Mouse (Mus musculus): ENCODE measurements around the gene Ccdc3.
A peak's percentile ranks its signal among the peaks of the same experiment; 100 is the strongest.

Gene Ccdc3

DNA sequence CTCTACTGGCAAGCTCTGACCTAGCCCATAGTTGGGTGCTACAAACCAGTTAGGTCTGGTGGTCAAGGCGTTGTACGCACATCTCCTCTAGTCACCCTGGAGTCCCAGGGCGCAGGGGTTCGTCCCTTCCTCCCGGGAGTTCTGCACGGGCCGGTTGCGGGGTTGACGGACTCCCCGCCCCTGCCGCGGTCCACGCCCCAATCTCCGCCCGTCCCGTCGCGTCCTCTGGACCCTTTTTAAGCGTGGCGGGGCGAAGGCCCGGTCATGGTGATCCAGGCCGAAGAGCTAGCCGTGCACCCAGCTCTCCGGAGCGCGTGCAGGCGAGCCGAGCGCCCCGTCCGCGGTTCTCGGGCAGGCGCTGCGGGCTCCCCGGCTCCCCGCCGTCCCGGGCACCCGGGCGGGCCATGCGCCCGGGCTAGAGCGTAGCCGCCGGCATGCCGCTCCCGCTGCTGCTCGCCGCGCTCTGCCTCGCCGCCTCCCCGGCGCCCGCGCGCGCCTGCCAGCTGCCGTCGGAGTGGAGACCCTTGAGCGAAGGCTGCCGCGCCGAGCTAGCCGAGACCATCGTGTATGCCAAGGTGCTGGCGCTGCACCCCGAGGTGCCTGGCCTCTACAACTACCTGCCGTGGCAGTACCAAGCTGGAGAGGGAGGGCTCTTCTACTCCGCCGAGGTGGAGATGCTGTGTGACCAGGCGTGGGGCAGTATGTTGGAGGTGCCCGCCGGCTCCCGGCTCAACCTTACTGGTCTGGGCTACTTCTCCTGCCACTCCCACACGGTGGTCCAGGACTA lies at the start of gene Ccdc3:
Ccdc3 (plus strand) TSS at position 277 of the 787 bp plus-strand sequence.
- DNase-seq (ENCODE audit: low read depth), result no peak

DNA sequence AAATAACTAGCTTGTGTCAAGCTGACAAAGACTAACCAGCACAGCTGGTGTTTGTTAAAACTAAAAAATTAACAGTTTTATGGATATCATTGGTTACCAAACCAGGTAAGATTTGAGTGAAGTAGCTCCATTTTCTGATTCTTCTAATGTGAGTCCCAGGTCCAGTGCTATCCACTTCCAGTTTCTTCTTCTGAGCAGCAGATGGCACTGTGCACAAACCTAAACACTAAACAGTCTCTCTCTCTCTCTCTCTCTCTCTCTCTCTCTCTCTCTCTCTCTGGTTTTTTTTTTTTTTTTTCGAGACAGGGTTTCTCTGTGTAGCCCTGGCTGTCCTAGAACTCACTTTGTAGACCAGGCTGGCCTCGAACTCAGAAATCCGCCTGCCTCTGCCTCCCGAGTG lies 47.2 kb upstream of the Ccdc3 start:
- peak; percentile 10 for DNase-seq (ENCODE audit: low read depth)

DNA sequence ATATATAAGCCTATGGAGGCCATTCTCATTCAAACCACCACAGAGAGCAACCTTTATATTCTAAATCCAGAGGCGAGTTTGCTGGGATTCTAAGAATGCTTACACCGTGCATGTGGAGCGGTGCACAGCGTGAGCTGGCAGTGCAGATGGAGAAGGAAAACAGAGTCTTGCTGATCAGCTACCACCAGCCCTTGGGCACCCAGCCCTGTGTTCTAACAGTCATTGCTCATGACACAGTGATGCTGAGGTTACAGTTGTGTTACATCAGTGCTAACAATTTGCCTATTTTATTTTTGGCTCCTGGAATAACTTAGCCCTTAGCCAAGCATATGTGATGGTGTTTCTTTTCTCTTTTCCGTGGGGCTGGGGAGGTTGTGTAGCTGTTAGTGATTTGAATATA lies 42.7 kb upstream of the Ccdc3 start:
- DNase-seq (ENCODE audit: low read depth), result no peak

DNA sequence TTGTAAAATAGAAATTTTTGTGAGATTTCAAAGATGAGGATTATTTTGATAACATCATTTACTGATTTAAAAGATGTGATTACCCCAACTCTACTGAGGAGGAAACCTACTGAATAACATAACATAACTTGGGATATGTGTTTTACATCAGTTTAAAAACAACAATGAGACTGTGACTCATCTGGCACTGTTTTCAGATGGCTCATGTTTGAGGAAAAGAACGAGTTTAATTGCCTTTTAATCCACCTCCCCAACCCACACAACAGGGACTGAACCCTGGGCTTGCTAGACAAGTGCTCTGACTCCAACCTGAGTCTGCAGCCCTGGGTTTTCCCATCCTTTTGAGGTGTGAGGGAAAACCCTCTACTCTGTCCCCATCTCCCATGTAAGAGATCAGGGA lies 42.3 kb upstream of the Ccdc3 start:
- DNase-seq (ENCODE audit: low read depth), result no peak

DNA sequence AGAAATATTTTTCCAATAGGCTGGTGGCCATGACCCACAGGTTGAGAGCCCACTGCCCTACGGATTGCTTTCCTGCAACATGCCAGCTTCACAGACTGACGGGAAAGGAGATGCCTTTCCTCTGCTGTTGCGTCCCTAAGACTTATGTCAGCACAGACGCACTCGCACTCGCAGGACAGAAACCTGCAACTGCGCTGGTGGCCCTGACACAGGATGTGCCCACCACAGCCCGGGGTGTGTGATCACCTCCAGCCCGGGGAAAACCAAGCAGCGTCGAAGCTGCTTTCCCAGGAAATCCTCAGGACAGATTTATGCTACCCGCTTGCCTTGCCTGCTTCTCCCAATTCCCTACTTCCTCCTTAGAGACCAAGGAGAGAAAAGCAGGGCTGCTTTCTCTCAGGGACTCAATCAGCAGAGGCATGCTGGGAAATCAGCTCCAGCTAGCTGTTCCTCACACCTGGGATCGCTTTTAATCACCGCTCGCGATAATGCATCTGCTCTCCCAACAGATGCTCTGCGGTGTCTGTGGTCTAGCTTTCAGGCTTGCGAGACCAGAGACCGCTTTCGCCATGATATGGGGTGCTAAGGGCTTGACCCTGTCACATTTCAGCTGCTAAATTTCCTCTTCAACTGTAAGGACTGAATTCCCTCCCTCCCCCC lies 39.7 kb upstream of the Ccdc3 start:
- no peak for DNase-seq (ENCODE audit: low read depth)

DNA sequence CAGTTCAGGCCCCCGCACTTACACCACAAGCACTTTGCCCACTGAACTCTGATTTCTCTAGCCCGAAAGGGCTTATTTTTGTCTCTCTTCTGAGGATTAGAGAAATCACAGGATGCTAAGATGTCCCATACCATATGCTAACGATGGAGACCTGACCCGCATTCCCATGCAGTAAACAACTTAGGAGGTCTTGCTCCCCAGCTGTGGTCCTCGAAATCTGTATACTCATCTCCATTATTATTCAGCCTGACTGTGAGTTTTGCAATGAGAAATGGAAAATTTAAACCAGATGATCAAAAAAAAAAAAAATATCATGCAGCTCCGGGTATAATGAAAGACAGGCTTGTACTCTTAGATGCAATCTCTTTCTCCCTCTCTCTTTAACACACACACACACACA lies 38.4 kb upstream of the Ccdc3 start:
- DNase-seq (ENCODE audit: low read depth), result no peak

DNA sequence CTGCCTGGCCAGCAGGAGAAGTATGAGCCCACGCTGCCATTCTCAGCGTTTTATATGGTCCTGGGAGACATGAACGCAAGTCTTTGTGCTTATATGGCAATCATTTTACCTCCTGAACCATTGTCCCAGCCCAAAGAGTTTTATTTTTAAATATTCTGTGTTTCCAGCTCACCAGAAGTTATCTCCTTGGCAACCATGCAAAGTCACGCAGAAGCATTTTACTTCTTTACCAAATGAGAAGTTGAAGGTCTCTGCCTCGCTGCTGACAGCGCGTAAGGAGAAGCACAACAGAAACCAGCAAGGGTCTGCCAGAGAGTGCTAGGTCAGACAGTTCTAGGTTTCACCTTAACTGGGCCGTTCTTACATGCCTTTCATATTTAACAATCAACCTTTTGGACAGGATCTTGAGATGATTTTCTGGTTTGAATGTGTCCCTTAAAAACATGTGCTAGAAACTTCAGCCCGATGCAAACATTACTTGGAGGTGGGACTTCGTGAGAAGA lies 35.8 kb upstream of the Ccdc3 start:
- no peak for DNase-seq (ENCODE audit: low read depth)

DNA sequence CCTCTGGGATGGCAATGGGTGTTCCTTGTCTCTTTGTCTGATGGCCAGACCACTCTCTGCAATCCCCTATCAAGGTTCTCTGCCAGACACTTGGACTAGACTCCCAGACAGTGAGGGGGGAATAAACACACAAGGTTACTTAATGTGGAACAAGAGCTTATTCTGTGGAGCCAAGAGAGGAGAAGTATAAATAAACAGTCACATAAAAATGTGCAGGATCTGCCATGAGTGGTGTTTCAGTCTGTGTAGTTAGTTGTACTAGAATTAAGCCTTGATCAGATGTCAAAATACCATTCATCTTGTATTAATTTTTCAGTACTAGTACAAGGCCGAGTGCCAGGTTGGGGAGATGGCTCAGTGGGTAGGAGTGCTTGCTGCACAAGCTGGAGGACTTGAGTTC lies 34.7 kb upstream of the Ccdc3 start:
- DNase-seq (ENCODE audit: low read depth), result no peak

DNA sequence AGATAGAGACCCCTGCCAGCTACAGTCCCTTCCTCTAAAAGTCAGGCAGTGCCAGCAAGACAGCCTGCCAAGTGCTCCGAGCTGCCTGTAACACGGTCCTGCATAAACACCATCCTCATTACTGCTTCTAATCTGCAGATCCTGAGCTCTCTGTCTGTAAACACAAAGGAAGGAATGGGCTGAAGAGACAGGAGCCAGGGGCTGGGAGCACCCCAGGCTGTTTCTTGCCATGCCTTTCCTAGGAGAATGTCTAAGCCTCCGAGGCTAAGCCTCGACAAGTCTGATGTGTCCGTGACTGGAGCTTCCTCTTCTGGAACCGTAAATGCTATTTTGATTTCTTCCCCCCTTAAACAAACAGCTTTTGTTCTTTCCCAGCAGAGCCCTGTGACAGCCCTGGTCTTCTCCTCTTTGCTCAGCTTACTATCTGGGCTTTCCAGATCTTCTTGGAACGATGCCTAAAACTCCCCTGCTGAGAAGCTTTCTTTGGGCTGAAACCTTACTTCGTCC lies 24.7 kb upstream of the Ccdc3 start:
- no peak for DNase-seq (ENCODE audit: low read depth)

DNA sequence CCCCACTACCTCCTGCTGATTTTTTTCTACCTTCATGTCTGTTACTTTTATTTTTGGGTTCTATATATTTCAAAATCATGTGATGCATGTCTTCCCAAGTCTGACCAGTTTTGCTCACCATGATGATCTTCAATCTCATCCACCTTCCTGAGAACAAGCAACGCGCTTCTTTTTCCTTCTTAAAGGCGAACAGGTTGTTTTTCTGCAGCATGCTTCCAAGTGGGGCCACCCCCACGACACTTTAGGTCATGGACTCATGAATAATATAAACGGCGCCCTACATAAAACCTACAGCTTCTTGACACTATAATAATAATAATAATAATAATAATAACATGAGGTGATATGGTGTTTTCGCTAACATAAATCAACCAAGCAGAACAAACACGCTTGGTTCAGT lies 23.2 kb upstream of the Ccdc3 start:
- DNase-seq (ENCODE audit: low read depth), result no peak

DNA sequence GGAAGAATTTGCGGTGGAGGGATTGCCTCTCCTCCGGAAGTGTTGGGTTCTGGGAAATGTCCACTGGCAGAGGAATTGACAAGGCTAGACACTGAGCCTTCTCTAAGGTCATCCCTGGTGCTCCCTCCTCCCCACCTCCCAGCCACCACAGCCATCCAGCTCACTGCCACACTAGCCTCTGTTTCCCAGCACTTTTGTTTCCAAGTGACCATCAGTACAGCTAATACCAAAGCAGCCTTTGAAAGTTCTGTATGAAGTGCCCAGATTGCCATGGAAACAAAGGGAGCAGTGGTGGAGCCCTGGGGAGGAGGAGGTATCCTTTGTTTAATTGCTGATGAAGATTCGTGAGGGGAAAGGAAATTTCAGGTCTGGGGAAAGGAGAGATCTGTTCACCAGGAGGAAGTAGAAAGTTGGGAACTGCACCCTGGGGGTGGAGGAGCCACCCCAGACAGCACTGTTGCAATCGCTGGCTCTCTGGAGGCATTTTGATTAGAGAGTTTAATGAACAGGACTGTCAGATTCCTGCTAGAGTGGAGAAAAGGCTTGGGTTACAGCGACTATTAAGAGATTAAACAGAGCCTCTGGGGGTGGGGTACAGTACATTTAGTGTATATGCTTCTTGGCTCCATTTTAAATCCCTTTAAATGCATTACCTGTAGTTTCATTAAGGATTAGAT lies 20.6 kb upstream of the Ccdc3 start:
- no peak for DNase-seq (ENCODE audit: low read depth)

DNA sequence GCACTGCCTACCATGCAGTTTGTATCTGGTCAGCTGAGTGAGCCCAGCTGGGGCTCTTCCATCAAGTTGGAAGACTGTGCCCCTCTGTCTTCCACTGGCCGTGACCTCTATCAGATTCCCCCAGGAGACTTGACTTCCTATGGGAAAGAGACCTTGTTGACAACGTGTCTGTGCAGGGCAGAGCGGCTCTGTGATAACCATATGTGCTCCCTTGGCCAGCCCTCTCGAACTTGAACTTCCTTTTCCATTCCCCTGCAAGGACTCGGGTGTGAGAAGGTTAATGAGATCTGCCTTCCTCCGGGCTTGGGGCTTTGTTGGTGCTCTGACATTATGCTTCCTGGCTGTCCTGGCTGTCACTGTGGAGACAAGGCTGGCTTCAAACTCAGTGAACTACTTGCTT lies 12.1 kb upstream of the Ccdc3 start:
- DNase-seq (ENCODE audit: low read depth), result no peak

DNA sequence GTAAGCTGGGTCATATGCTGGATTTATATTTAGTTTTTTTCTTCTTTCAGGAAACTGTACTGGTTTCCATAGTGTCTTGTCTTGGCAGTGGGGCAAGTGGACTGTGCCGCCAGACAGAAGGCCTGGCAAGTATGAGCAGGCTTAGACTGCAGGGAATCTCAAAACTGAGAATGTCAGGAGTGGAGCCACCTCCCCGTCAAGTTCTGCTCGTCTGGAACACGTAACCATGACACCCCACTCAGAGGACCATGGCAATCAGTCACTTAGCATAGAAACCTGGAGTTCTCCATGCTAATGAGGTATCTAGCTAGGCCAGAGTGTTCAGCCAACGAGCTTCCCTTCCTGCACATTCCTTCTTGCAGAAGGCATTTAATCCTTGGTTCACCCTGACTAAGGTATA lies 10.2 kb upstream of the Ccdc3 start:
- DNase-seq (ENCODE audit: low read depth), result no peak

DNA sequence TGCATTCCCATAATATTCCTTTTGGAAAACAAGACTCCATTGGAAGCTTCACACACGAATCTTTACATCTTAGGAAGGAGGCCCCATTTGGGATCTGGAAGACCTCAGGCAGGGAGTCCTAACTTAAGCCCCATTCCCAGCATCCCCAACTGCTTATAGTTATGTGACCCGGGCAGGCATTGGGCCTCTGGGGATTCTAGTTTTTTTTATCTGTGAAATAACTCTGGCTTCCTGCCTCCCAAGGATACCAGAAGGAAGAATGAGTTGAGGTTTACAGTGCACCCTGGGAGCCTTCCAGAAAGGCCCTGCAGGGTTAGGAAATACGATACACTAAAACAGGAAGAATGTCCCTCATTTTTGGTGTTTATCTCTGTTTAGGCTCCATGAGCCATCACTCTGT lies 8.5 kb upstream of the Ccdc3 start:
- no peak for DNase-seq (ENCODE audit: low read depth)

DNA sequence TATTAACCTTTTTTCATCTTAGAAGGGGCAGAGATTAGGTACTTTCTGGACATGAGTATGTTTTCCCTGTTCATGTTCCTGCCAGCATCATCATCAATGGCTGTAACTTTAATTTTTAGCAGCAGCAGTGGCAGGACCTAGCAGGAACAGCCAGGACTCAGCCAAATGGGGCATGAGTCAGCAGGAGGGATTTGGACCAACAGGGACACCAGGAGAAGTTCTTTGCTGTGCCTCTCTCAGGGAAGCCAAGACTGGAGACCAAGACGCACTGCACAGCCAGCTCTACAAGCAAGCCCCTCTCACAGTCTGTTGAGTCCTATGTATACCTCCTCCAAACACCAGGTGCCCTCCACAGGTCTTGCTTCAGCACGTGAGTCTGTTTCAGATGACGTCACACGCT lies 5.5 kb upstream of the Ccdc3 start:
- DNase-seq (ENCODE audit: low read depth), result no peak

DNA sequence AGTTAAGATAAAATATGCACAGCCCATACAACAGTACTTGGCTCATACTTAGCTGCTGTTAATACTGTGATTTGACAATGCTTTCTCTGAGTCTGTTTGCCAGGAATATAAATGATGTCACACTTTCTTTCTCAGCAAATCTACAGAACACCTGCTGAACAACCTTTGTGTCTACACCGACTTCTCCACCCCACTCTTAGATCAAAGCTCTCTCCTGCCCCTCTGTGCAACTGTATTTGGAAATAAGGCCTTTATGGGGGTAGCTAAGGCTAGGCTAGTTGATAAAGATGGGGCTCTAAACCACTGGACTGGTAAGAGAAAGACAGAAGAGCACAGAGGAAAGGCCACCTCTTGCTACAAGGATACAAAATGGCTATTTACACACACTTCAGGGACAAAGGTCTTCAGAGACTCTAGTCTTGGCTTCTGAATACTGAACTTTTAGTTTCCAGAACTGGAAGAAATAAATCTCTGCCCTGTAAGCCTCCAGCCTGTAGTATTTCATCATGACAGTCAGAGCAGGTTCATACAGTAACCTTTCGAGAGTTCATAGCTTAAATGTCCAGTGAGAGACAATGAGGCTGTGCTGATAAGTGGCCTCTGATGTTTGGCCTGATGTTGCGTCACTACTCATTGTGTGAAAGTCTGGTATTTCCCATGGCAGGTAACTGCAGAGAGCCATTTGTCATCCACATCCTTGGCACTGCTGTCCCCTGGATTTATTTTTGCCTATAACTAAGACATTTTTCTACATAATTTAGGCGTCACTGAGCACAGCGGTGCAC lies 2.4 kb upstream of the Ccdc3 start:
- DNase-seq (ENCODE audit: low read depth), result no peak

DNA sequence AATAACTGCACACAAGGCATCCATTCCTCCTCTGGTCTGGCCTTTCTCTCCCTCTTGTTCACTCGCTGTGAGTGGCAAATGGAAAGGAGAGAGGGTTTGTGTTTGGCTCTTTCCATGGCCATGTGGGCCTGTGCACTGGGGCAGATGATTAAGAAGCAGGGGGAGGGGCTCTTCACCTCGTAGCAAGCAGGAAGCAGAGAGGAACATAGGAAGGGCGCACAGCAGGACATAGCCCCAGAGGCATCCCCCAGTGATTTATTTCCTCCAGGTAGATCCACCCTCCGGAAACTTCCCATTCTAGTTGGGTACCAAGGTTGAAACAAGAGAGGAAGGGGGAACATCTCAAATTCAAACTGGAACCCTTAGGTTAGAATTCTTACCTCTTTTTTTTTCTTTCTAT lies 2.4 kb downstream of the Ccdc3 start:
- no peak for DNase-seq (ENCODE audit: low read depth)

DNA sequence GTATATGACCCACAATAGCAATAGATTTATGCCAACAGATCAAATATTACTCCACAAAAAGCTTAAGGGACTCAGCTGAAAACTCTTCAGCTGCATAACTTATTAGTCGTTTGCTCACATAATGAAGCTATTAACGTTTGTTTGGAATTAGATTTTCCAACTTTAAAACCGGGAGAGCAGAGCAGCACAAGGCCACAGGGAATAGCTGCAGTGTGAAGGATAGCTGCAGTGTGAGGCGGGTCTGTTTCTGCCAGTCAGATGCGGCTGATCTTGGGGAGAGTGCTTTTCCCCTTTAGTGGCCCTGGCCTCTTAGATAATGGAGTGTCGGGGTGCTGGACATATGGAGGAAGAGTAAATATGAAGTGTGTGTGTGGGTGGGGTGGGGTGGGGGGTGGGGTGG lies 6.9 kb downstream of the Ccdc3 start:
- no peak for DNase-seq (ENCODE audit: low read depth)

DNA sequence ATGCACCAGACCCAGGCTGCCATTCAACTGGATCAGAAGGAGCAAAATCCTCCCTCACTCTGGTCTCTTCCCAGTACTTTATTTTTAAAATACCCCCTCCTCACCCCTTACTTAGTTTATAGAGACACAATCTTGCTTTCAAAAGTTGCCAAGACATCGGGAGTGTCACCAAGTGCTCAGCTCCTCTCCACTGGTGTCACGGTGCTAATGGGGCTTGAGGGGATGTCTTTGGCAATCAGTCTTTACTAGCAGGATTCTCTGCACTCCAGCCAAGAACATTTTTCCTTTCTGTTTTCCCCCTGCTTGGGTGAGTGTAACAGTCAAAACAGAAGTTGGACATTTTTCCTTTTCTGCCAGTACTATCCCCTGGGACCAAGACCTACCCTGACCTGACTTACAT lies 10.3 kb downstream of the Ccdc3 start:
- no peak for DNase-seq (ENCODE audit: low read depth)

DNA sequence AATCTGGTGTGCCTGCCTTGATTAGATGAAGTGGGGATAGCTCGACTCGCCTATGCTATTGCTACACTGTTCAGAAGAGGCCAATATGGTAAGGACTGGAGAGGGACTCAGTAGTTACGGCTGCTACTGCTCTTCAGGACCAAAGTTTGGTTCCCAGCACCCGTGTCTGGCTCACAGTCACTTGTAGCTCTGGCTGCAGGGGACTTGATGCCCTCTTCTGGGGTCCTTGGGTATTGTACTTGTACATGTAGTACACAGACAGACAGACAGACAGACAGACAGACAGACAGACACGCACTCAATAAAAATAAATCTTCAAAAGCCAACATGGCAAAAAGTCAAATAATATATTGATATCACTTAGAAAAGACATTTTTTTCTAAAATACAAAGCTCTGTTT lies 17.1 kb downstream of the Ccdc3 start:
- no peak for DNase-seq (ENCODE audit: low read depth)

DNA sequence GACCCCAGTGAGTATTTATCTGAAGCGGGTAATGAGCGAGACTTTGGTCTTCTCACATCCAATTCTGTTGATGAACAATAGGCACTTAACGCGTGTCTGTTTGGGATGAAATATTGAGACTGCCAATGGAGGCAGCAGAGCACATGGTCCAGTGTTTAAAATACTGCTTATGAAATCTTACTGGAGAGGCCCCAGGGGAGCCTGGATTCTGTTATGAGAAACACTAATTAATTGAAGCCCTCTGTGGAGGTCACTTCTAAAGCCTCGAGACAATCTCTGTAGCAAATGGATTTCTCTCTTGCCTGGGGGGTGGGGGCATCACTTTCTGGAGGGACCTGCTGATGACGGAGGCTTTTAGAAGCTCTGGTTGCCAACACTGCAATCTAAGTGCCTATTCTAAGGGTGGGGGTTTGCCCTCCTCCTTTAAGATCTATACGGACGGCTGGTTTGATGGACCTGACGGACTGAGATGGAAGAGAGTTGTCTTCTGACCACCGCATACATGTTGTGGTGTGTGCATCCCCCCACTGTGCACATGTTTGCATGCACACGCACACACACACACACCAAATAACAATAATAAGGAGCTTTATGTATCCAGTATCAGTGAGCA lies 22.8 kb downstream of the Ccdc3 start:
- no peak for DNase-seq (ENCODE audit: low read depth)

Measured in naive thymus-derived CD4-positive, alpha-beta T cell, adult 2 months (primary cell).